Mouse (Mus musculus) limb, embryonic 14.5 days (tissue): Measurements from ENCODE around the gene Polh. TPM values are rescaled to one million over a fixed set of nuclear protein-coding genes. Genes with fewer than 3 reads are reported as not detected.

ENCODE experiments used
- ATAC-seq: fragments of 200-750 bp; cut with Nextera tagmentation; 2 replicates; pipeline ENCODE4 v1.8.0; 2017; ENCODE audit warnings: low read depth, moderate number of reproducible peaks, moderate TSS enrichment; ENCODE audit not compliant: low FRiP score
- DNase-seq: peaks from one replicate; pipeline ENCODE4 v3.0.0-alpha.2; 2015; ENCODE audit warnings: low spot score
- H3K27ac ChIP-seq: fragments of 300-500 bp; sonication (generic); replicated peaks from 2 replicates; pipeline ENCODE4 v1.5.1; 2014; ENCODE audit warnings: low read depth, mild to moderate bottlenecking, low read length, moderate library complexity, mixed read lengths
- H3K27me3 ChIP-seq: fragments of 300-500 bp; sonication (generic); 2 replicates; pipeline ENCODE4 v1.6.1; 2014; ENCODE audit warnings: low read length, mixed read lengths; ENCODE audit not compliant: control insufficient read depth, insufficient read depth
- H3K36me3 ChIP-seq: fragments of 300-500 bp; sonication (generic); 2 replicates; pipeline ENCODE4 v1.6.1; 2014; ENCODE audit warnings: mild to moderate bottlenecking, low read length, moderate library complexity, mixed read lengths; ENCODE audit not compliant: control insufficient read depth, insufficient read depth
- H3K4me1 ChIP-seq: fragments of 300-500 bp; sonication (generic); 2 replicates; pipeline ENCODE4 v1.6.1; 2014; ENCODE audit warnings: antibody characterized with exemption, low read length, mixed read lengths; ENCODE audit not compliant: control insufficient read depth, insufficient read depth
- H3K4me2 ChIP-seq: fragments of 300-500 bp; sonication (generic); replicated peaks from 2 replicates; pipeline ENCODE4 v1.6.1; 2014; ENCODE audit warnings: low read depth, mild to moderate bottlenecking, low read length, moderate library complexity; ENCODE audit not compliant: severe bottlenecking
- H3K4me3 ChIP-seq: fragments of 300-500 bp; sonication (generic); replicated peaks from 2 replicates; pipeline ENCODE4 v1.5.1; 2014; ENCODE audit warnings: low read length
- H3K9ac ChIP-seq: fragments of 300-500 bp; sonication (generic); 2 replicates; pipeline ENCODE4 v1.6.1; 2014; ENCODE audit warnings: mild to moderate bottlenecking, low read depth, low read length, moderate library complexity; ENCODE audit not compliant: severe bottlenecking
- H3K9me3 ChIP-seq: fragments of 300-500 bp; sonication (generic); 2 replicates; pipeline ENCODE4 v1.6.1; 2016; ENCODE audit warnings: low read length; ENCODE audit not compliant: control insufficient read depth
- POLR2A ChIP-seq: fragments of 200-500 bp; IDR thresholded peaks from 2 replicates; pipeline ENCODE4 v1.8.0; 2012; ENCODE audit warnings: inconsistent platforms, mild to moderate bottlenecking, moderate library complexity, borderline replicate concordance; ENCODE audit not compliant: insufficient read depth, insufficient read length; ENCODE audit errors: extremely low read depth
- WGBS: fragments of 180-500 bp; shearing (Covaris S2); extraction: QIAGEN DNeasy Blood & Tissue Kit; methylation state at CpG from one replicate; pipeline ENCODE4 v1.1.7; 2014; 5-methylcytosine and 5-hydroxymethylcytosine counted together
- polyA plus RNA-seq, 2 experiments: library from polyadenylated mRNA; depleted of rRNA in 1 of 2; stranded (reverse) in 1 of 2; unstranded in 1 of 2; fragments of >200 nt; fragmentation: Nextera tagmentation in 1 of 2; extraction: Ambion mirVana in 1 of 2; gene quantifications; 2 replicates each; pipeline versions ENCODE4 v1.2.1 to v1.2.3; 2012 to 2014

Gene Polh
- polyA plus RNA-seq, 2 experiments, result 9.2 to 15.7 TPM

DNA sequence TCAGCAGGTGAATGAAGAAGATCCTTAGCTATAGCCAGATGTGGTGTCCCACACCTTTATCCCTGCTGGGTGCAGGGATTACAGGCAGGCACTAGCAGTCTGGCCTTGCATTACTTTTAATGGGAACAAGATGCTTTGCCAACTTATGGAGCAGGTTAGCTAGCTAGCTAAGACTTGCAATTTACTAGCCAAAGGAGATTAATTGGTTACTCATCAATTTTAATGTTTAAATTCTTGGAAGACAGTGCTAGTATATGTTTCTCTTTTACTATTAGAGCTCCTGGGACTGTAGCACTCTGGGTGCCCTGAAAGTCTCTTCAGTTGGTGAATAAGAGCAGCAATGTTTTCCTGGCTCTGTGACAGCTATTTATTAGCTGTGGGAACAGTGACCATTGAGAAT lies 4.2 kb upstream of the Polh start:
- TF ChIP-seq POLR2A, result no peak
- Histone ChIP-seq H3K4me1 (peaks cover 6% of the 10 kb centered on the region), H3K27ac (no peak overlapping the region), H3K36me3 (peaks cover 69% of the 10 kb centered on the region), H3K4me2 (no peak overlapping the region), H3K27me3 (no peaks in the 10 kb centered on the region), H3K9me3 (no peaks in the 10 kb centered on the region), H3K4me3 (no peak overlapping the region), H3K9ac (no peak overlapping the region)
- ATAC-seq (no peak), DNase-seq (no peak)

DNA sequence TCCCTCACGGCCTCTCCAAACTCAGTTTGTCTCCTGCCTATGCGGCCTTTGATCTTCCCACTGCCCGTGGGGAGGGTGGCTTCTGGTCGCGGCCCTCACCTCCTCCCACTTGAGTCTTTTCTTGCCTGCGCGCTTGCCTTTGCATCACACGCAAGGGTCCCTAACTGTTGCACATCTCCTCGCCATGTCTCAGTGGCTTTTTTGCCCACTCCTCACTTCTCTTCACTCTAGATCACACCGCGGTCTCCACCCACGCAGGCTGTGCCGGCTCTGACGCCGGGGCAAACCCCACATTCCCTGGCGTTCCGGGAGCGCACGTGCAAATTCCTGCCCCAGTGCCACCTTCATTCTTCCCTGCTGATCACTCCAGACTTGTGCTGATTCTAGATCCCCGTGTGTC lies 633 bp upstream of the Polh start:
- ATAC-seq (no peak; the same call in 1 of the 2 replicates), DNase-seq (no peak)
- H3K9me3 ChIP-seq, result no peaks in the 10 kb centered on the region
- H3K9ac ChIP-seq, result peak overlapping the region; percentile 83
- peak overlapping the region; percentile 64 for H3K27ac ChIP-seq
- H3K27me3 ChIP-seq, result no peaks in the 10 kb centered on the region
- H3K4me2 ChIP-seq, result peak overlapping the region; percentile 84
- H3K4me1 ChIP-seq, result peaks cover 12% of the 10 kb centered on the region
- TF ChIP-seq POLR2A, result no peak
- peak overlapping the region; percentile 90 for H3K4me3 ChIP-seq
- under 1% methylated on average over 20 of the region's 20 CpGs for WGBS
- H3K36me3 ChIP-seq, result peaks cover 47% of the 10 kb centered on the region

DNA sequence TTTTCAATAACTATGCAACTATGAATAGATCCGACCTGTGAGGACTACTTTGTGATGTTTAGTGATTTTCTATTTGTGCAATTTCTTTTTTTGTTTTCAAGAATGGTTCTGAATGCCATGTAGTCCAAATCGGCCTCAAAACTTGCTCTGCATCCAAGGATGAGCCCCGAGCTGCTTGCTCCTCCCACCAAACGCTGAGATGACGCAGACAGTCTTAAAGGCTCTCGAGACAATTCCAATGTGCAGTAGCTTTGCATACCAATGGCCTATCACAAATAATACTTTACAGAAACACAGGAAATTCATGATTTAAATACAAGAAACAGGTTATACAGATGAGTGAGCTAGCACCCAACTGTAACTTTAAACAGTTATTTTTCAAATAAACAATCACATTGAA lies 1.3 kb downstream of the Polh start:
- no peak overlapping the region for H3K27ac ChIP-seq
- no peak for TF ChIP-seq POLR2A
- no peaks in the 10 kb centered on the region for H3K9me3 ChIP-seq
- peaks cover 12% of the 10 kb centered on the region for H3K4me1 ChIP-seq
- peak overlapping the region; percentile 90 for H3K4me3 ChIP-seq
- 73% methylated on average over 6 of the region's 6 CpGs for whole genome bisulfite sequencing
- peak overlapping the region; percentile 74 for H3K4me2 ChIP-seq
- no peaks in the 10 kb centered on the region for H3K27me3 ChIP-seq
- ATAC-seq (no peak), DNase-seq (no peak)
- H3K9ac ChIP-seq, result peak overlapping the region; percentile 83; the same call in 1 of the 2 replicates
- H3K36me3 ChIP-seq, result peaks cover 47% of the 10 kb centered on the region

DNA sequence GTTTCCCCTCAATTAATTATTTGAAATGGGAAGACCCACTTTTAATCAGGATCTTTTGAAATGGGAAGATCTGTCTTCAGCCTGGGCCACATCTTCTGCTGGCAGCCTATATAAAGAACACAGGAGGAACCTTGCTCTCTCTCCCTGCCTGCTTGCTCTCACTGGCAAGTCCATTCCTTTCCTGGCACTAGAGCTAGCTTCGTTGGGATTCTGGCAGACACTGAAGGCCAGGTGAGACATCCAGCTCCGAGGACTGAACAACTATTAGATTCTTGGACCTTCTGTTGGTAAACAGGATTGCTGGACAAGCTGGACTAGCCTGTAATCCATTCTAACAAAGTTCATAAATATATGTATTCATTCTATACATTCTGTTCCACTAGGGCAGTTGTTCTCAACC lies 13.6 kb downstream of the Polh start:
- H3K4me3 ChIP-seq, result no peak overlapping the region
- H3K27me3 ChIP-seq, result no peaks in the 10 kb centered on the region
- no peak overlapping the region for H3K9ac ChIP-seq
- H3K9me3 ChIP-seq, result no peaks in the 10 kb centered on the region
- DNase-seq (no peak), ATAC-seq (no peak)
- H3K27ac ChIP-seq, result no peak overlapping the region
- H3K4me2 ChIP-seq, result no peak overlapping the region
- no peaks in the 10 kb centered on the region for H3K4me1 ChIP-seq
- H3K36me3 ChIP-seq, result peaks cover 86% of the 10 kb centered on the region
- TF ChIP-seq POLR2A, result no peak
- 98% methylated on average over 2 of the region's 2 CpGs for WGBS

DNA sequence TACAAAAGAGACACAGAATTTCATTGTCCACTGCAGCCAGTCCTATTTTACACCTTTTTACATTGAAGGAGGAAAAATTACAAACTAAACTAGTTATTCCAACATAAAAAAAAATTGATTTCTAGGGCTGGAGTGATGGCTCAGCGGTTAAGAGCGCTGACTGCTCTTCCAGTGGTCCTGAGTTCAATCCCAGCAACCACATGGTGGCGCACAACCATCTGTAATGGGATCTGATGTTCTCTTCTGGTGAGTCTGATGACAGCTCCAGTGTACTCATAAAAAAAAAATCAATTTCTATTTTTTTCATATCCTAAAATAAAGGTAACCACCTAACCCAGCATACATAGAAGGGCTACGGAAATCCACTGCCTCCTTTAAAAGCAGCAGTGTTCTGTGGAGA lies 20.2 kb downstream of the Polh start:
- WGBS, result 90% methylated on average over 4 of the region's 4 CpGs
- H3K4me2 ChIP-seq, result no peak overlapping the region

DNA sequence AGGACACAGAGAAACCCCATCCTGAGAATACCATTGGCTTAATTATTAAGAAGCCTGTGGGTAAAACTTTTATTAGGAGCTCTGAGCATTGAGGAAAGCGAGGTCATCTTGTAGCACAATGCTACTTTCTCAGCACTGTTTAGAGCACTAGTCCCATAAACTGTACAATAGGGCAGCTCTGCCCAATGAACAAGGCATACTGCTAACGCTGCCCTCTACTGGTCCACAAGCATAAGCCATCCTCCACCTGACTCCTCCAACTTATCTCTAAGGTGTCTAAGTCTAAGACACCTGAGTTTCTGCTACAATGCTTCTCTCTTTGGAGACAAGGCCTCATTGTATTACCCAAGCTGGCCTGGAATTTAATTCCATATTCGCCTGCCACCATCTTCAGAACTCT lies 31.9 kb downstream of the Polh start:
- Histone ChIP-seq H3K4me1 (no peaks in the 10 kb centered on the region), H3K27me3 (no peaks in the 10 kb centered on the region), H3K9ac (no peak overlapping the region), H3K9me3 (no peaks in the 10 kb centered on the region), H3K27ac (no peak overlapping the region), H3K4me3 (no peak overlapping the region), H3K36me3 (peaks cover 82% of the 10 kb centered on the region), H3K4me2 (no peak overlapping the region)
- ATAC-seq (peak; percentile 14; the same call in 1 of the 2 replicates), DNase-seq (no peak)
- TF ChIP-seq POLR2A, result no peak
- WGBS, result 73% methylated on average over 3 of the region's 3 CpGs

More for the DNA sequence above, 20.2 kb downstream of the Polh start:
- no peak for TF ChIP-seq POLR2A
- Histone ChIP-seq H3K27me3 (no peaks in the 10 kb centered on the region), H3K36me3 (peaks cover 92% of the 10 kb centered on the region), H3K9ac (no peak overlapping the region), H3K9me3 (no peaks in the 10 kb centered on the region), H3K4me1 (no peaks in the 10 kb centered on the region), H3K27ac (no peak overlapping the region), H3K4me3 (no peak overlapping the region)
- DNase-seq (no peak), ATAC-seq (no peak)
